Mouse (Mus musculus): ENCODE results near the gene Abhd12.

DNA sequence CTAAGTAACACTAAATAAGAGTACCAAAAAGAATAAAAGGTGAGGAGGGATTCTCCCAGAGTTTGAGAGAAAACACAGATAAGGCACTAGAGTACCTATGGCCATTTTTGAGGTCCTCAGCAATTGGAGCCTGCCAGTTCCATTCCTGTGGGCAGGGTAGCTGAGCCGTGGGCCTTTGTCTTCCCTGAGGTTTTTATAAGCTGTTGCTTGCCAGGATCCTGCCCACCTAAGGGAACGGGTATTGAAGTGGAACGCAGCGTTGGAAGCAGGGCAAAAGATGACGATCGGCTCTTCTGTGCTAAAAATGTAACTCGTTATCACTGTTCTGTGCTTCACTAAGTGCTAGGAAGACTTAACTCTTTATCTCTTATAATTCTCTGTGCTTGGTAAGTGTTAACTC lies 19.0 kb upstream of the Abhd12 start:
- TF ChIP-seq CTCF (IDR thresholded peaks at IDR 0.05; ENCODE audit: low read depth) (no peak), EP300 (IDR thresholded peaks at IDR 0.05; ENCODE audit: low read depth) (no peak)
